24 mouse cellular contexts compared by ENCODE assay signal in the genomic region with DNA sequence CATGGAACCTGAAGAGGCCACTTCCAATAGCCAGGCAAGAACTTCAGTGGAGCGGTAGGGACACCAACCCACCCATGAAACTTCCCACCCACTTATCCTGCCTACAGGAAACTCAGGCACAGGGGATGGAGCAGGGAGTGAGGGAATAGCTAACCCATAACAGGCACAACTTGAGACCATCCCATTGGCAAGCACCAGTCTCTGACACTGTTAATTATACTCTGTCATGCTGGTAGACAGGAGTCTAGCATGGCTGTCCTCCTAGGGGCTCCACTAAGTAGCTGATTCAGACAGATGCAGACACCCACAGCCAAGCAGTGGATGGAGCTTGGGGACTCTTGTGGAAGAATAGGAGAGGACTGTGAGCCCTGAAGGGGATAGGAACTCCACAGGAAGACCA.
DNase-seq lines count a peak whose midpoint lies in the region; ATAC-seq lines count a peak whose summit lies in the region.
"Had no signal": no experiment of that assay in that cellular context is flagged by ENCODE, and none has a peak within 500 bp of the region (broad histone marks: within the 10 kb centered on the region; RNA-seq: fewer than 3 reads in every experiment).

No protein-coding gene starts in this region.

- no peaks in the 10 kb centered on the region for H3K4me1 ChIP-seq in hindbrain, embryonic 15.5 days (replicated peaks)
- H3K4me1 ChIP-seq in hindbrain, embryonic 14.5 days (replicated peaks; ENCODE audit: control insufficient read depth, insufficient read depth, low read length) = no peaks in the 10 kb centered on the region
- H3K4me1 ChIP-seq in midbrain, embryonic 11.5 days (ENCODE audit: control insufficient read depth, insufficient read depth, low read length) = no peaks in the 10 kb centered on the region
- H3K4me1 ChIP-seq in midbrain, embryonic 10.5 days = no peaks in the 10 kb centered on the region
- no peaks in the 10 kb centered on the region for H3K4me1 ChIP-seq in neural tube, embryonic 13.5 days (replicated peaks)
- H3K4me1 ChIP-seq: embryonic facial prominence, embryonic 10.5 days; embryonic facial prominence, embryonic 12.5 days; forebrain, embryonic 13.5 days; forebrain, embryonic 15.5 days had no signal

- no peak overlapping the region for H3K9ac ChIP-seq in hindbrain, embryonic 15.5 days
- no peak overlapping the region for H3K9ac ChIP-seq in hindbrain, embryonic 14.5 days
- no peak overlapping the region for H3K9ac ChIP-seq in midbrain, embryonic 11.5 days (ENCODE audit: low read length)
- no peak overlapping the region for H3K9ac ChIP-seq in neural tube, embryonic 13.5 days
- H3K9ac ChIP-seq: embryonic facial prominence, embryonic 12.5 days; forebrain, embryonic 13.5 days; forebrain, embryonic 15.5 days had no signal

- no peak overlapping the region for H3K27ac ChIP-seq in hindbrain, embryonic 15.5 days (replicated peaks)
- no peak overlapping the region for H3K27ac ChIP-seq in hindbrain, embryonic 14.5 days
- no peak overlapping the region for H3K27ac ChIP-seq in midbrain, embryonic 11.5 days (ENCODE audit: low read depth, low read length)
- H3K27ac ChIP-seq in midbrain, embryonic 10.5 days (replicated peaks) = no peak overlapping the region
- H3K27ac ChIP-seq in neural tube, embryonic 13.5 days (replicated peaks) = no peak overlapping the region
- H3K27ac ChIP-seq: embryonic facial prominence, embryonic 10.5 days; embryonic facial prominence, embryonic 12.5 days; forebrain, embryonic 13.5 days; forebrain, embryonic 15.5 days had no signal

- WGBS in hindbrain, embryonic 15.5 days = 100% methylated on average over 1 of the region's 1 CpGs
- WGBS in hindbrain, embryonic 14.5 days = 100% methylated on average over 1 of the region's 1 CpGs
- 100% methylated on average over 1 of the region's 1 CpGs for WGBS in midbrain, embryonic 11.5 days
- WGBS in midbrain, embryonic 10.5 days = 100% methylated on average over 1 of the region's 1 CpGs
- 100% methylated on average over 1 of the region's 1 CpGs for WGBS in neural tube, embryonic 13.5 days

- no peaks in the 10 kb centered on the region for H3K9me3 ChIP-seq in hindbrain, embryonic 15.5 days
- H3K9me3 ChIP-seq in hindbrain, embryonic 14.5 days (ENCODE audit: control insufficient read depth, low read length) = no peaks in the 10 kb centered on the region
- no peaks in the 10 kb centered on the region for H3K9me3 ChIP-seq in midbrain, embryonic 11.5 days (ENCODE audit: control insufficient read depth, low read length)
- H3K9me3 ChIP-seq in midbrain, embryonic 10.5 days (replicated peaks) = no peaks in the 10 kb centered on the region
- H3K9me3 ChIP-seq in neural tube, embryonic 13.5 days = no peaks in the 10 kb centered on the region
- H3K9me3 ChIP-seq: embryonic facial prominence, embryonic 10.5 days; embryonic facial prominence, embryonic 12.5 days; forebrain, embryonic 13.5 days; forebrain, embryonic 15.5 days; G1E had no signal

- H3K27me3 ChIP-seq in hindbrain, embryonic 15.5 days = no peaks in the 10 kb centered on the region
- no peaks in the 10 kb centered on the region for H3K27me3 ChIP-seq in hindbrain, embryonic 14.5 days (ENCODE audit: control insufficient read depth, insufficient read depth, low read length)
- H3K27me3 ChIP-seq in midbrain, embryonic 11.5 days (ENCODE audit: control insufficient read depth, insufficient read depth, low read length) = no peaks in the 10 kb centered on the region
- no peaks in the 10 kb centered on the region for H3K27me3 ChIP-seq in midbrain, embryonic 10.5 days (ENCODE audit: low read depth, poor library complexity, severe bottlenecking)
- H3K27me3 ChIP-seq in neural tube, embryonic 13.5 days = no peaks in the 10 kb centered on the region
- H3K27me3 ChIP-seq: CH12.LX; embryonic facial prominence, embryonic 12.5 days; forebrain, embryonic 13.5 days; forebrain, embryonic 15.5 days had no signal

- no peak for DNase-seq in hindbrain, embryonic 14.5 days (ENCODE audit: low spot score)
- peak; percentile 73 for DNase-seq in midbrain, embryonic 11.5 days (ENCODE audit: low spot score, missing footprints)
- no peak for DNase-seq in midbrain, embryonic 10.5 days (ENCODE audit: low spot score)
- no peak for DNase-seq in neural tube, embryonic 10.5 days (ENCODE audit: extremely low spot score, low spot score)
- DNase-seq: adrenal gland, adult 8-10 months; adrenal gland, postnatal 14 days; adrenal gland, postnatal 36 days; B cell, adult 2 months; cerebellum, adult 11-12 months; cerebellum, adult 2 months; cerebellum, adult 9-10 months; cerebellum, postnatal 10 days; cerebellum, postnatal 25 days had no signal

- ATAC-seq in hindbrain, embryonic 15.5 days (ENCODE audit: low FRiP score, low read depth) = peak; percentile 68; the same call in 1 of the 2 replicates
- ATAC-seq in hindbrain, embryonic 14.5 days (ENCODE audit: low FRiP score) = no peak
- no peak for ATAC-seq in midbrain, embryonic 11.5 days (ENCODE audit: low FRiP score)
- ATAC-seq in neural tube, embryonic 13.5 days (ENCODE audit: low read depth) = 0 out of 2 replicates have a peak, but pooled peaks have one; percentile 40
- ATAC-seq: activated CD4-positive, CD25-positive, alpha-beta regulatory T cell, adult 4 months; CD4-positive, CD25-positive, alpha-beta regulatory T cell, adult 4 months; forebrain, embryonic 15.5 days; Patski had no signal

- 0 out of 2 replicates have a peak, but pooled peaks cover 2% of the 10 kb centered on the region for H3K36me3 ChIP-seq in hindbrain, embryonic 15.5 days
- H3K36me3 ChIP-seq in hindbrain, embryonic 14.5 days (replicated peaks; ENCODE audit: control insufficient read depth, insufficient read depth) = peaks cover 12% of the 10 kb centered on the region; the same call in 1 of the 2 replicates
- H3K36me3 ChIP-seq in midbrain, embryonic 11.5 days (ENCODE audit: control insufficient read depth, insufficient read depth, low read length) = no peaks in the 10 kb centered on the region
- no peaks in the 10 kb centered on the region for H3K36me3 ChIP-seq in midbrain, embryonic 10.5 days
- 0 out of 2 replicates have a peak, but pooled peaks cover 8% of the 10 kb centered on the region for H3K36me3 ChIP-seq in neural tube, embryonic 13.5 days
- H3K36me3 ChIP-seq: embryonic facial prominence, embryonic 10.5 days; embryonic facial prominence, embryonic 12.5 days; forebrain, embryonic 15.5 days; G1E had no signal

- no peak overlapping the region for H3K4me2 ChIP-seq in hindbrain, embryonic 15.5 days
- no peak overlapping the region for H3K4me2 ChIP-seq in hindbrain, embryonic 14.5 days (replicated peaks)
- H3K4me2 ChIP-seq in midbrain, embryonic 11.5 days = no peak overlapping the region
- no peak overlapping the region for H3K4me2 ChIP-seq in neural tube, embryonic 13.5 days
- H3K4me2 ChIP-seq: embryonic facial prominence, embryonic 12.5 days; forebrain, embryonic 13.5 days; forebrain, embryonic 15.5 days had no signal

- no peak overlapping the region for H3K4me3 ChIP-seq in hindbrain, embryonic 15.5 days
- no peak overlapping the region for H3K4me3 ChIP-seq in hindbrain, embryonic 14.5 days (replicated peaks; ENCODE audit: low read length)
- no peak overlapping the region for H3K4me3 ChIP-seq in midbrain, embryonic 11.5 days (ENCODE audit: low read depth, low read length)
- H3K4me3 ChIP-seq in midbrain, embryonic 10.5 days = no peak overlapping the region
- H3K4me3 ChIP-seq in neural tube, embryonic 13.5 days = no peak overlapping the region
- H3K4me3 ChIP-seq: embryonic facial prominence, embryonic 10.5 days; embryonic facial prominence, embryonic 12.5 days; forebrain, embryonic 13.5 days; forebrain, embryonic 15.5 days had no signal

Comparison
In these comparisons a context has a peak if more than half of its experiments do, and no peak if none do; other contexts are left out.
1. ATAC-seq: peak in hindbrain, embryonic 15.5 days (single experiment) and neural tube, embryonic 13.5 days (single experiment); none in hindbrain, embryonic 14.5 days (single experiment) and midbrain, embryonic 11.5 days (single experiment).